Mouse (Mus musculus) left cerebral cortex, postnatal 36 days (tissue): ENCODE data around the gene Slc13a5. TPM values are rescaled to one million over a fixed set of nuclear protein-coding genes. Genes with fewer than 3 reads are reported as not detected.

Experiments
- DNase-seq, 2 experiments: peaks; one replicate each; pipeline ENCODE4 v3.0.0; 2021 to 2022; ENCODE audit warnings: low spot score in 2 of 2, mixed read lengths in 1 of 2
- intact Hi-C: fragments of 180-260 bp; cut with DNase I; formaldehyde crosslinking; loops from one replicate; pipeline ENCODE4 v1.15.1; 2025
- total RNA-seq, 2 experiments: library from RNA; stranded (reverse); gene quantifications; 2 replicates each; pipeline ENCODE4 v1.2.3; 2021

Gene Slc13a5
- 10 to 100 TPM; 14.2 to 21.9 TPM for total RNA-seq

GRCm38 (mm10) chr11:72266960-72267560 is at the start of gene Slc13a5:
Slc13a5 (minus strand) TSS chr11:72267222.
- intact Hi-C loops: loop anchor here (5.0 kb wide), 2 partner anchors 40 to 55 kb away; no protein-coding TSS in a partner anchor
- peak in 1 of 2 experiments; percentile 32 for DNase-seq

DNA sequence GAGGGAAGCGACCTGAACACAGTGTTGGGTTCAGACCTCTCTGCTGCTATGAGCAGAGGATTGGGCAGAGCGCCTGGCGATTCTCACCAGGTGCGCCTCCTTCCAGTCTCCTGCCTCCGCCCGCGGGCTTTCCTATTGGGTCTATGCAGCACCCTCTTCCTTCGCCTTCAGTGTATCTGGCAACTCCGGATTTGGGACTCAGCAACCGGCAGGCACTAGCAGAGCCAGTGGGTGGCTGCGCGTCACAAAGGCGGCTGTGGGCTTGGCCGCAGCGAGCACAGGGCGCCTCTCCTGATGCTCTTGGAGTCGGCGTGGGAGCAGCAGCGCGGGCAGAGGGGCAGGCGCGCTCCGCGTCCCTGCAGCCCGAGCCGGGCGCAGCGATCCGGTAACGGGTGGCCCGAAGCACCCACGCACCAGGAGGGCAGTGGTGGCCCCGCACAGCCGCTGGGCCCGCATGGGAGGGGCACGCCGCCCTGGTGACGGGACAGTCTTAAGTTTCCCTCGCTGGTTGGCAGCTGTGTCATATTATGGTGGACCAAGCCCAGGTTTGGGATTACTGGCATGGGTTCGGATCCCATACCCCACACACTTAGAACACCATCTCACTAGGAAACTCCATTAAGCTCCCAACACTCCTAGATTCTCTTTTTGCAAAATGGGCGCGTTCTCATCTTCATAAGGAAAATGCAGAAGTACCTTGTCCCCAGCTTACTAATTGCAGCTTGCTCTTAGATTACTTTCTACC is 47.3 kb upstream of the Slc13a5 start, which contains the start of gene Fbxo39:
TSS of gene Fbxo39 (plus strand) at position 294 of the 745 bp plus-strand sequence.
- DNase-seq: peak; percentile 47 to 76
- intact Hi-C loops: no loop called here

DNA sequence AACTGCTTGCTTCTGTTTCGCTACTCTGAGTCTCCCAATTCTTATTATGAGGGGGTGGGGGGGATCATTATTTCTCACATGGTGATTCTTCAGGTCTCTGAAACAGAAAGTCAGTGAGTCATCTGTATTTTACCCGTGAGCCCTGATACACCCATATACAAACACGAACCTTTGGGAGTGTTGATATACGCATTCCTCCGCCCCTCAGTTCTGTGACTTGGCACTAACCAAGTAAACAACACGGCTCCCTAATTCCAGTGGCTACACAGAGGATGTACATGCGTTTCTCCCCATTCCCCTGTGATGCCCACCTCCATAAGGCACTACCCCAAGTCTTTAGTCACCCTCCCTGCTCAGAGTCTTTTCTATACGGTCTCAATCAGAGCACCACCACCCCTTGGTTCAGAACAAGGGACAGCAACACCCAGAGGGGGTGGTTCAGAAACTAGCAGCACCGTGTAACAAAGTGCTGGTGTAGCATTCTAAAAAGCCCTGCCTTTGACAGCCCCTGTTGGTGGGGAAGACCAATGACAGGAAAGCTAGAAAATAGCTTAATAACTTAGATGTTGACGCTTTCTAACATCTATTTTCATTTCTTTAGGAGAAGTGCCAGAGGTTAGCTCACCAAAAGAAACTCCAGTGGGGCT is 44.5 kb upstream of the Slc13a5 start:
- intact Hi-C loops: no loop called here
- DNase-seq: no peak

GRCm38 (mm10) chr11:72310491-72310890 is 43.5 kb upstream of the Slc13a5 start:
- intact Hi-C loops: no loop called here
- DNase-seq: no peak

- no peak for DNase-seq
- intact Hi-C loops: no loop called here
Observed at GRCm38 (mm10) chr11:72308982-72309381, 42.0 kb upstream of the Slc13a5 start.

DNA sequence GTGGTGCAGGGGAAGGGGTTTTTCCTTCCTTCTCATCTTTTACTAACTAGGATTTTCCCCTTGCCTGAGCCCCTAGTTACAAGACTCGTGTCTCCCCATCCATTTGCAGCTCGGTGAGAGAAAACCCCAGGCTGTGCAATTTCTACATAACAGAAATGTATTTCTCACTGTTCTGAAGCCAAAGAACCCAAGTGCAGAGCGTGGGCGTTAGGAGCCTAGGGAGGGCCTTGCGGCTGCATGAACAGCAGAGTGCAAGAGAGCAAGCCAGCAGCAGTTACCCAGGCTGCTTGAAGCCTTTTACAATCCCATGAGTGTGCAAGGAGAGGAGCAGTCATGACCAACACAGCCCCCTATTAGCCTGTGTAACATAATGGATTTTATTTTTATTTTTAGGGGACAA is 40.4 kb upstream of the Slc13a5 start:
- DNase-seq: peak; percentile 30 to 36
- intact Hi-C loops: no loop called here

DNA sequence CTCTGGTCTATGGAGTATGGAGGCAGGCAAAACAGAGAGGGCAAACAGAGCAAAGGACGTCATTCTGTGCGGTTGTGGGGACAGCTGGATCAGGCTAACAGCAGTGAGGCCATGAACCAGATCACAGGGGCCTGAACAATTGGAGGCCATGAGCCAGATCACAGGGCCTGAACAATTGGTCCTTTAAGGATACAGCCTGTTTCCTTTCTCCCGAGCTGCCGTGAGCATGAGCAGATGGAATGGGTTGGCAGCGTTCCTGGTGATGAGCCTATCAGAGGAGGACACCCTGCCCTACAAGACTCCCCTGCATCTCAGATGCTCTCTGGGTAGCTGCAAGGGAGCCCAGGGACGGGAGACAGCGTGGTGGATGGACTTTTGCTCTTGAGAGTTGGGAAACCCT is 35.2 kb upstream of the Slc13a5 start:
- intact Hi-C loops: no loop called here
- DNase-seq: peak; percentile 49 to 64

- peak in 1 of 2 experiments; percentile 29 for DNase-seq
- intact Hi-C loops: no loop called here
Observed at GRCm38 (mm10) chr11:72301334-72301733, 34.3 kb upstream of the Slc13a5 start, which contains the start of gene Xaf1. Xaf1 (plus strand) TSS chr11:72301629.

DNA sequence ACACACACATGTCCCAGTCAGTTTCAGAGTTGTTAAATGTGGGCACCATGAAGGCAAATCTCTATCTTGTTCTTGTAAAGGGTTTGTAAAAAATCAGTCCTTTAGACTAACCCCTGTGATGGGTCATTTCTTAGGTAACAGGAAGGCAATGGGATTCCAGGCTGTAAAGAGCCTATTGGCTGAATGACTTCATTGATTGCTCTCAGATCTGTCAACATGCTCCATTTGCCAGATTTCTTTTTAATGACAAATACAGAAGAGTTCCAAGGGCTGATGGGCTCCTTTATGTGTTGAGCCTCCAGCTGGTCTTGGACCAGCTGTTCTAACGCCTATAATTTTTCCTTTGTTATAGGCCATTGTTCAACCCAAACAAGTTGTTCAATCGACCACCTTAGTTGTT is 26.1 kb upstream of the Slc13a5 start:
- no peak for DNase-seq
- intact Hi-C loops: no loop called here

DNA sequence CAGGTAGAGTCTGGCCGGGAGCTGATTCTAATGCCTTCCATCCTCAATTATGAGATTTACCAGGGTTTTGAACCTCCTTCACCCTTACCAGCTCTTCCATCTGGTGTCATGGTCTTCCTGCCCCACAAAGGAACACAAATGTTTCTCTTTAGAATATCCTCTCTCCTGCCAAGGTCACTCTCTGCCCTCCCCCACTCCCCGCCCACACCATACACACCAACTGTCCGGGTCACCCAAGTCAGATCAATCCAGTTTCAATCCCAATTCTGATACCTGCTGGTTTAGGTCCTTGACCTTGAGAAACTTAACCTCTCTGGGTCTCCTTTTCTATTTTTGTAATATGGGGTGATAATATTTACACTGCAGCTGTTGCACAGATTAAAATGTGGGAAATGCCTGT is 20.5 kb upstream of the Slc13a5 start:
- intact Hi-C loops: no loop called here
- no peak for DNase-seq

DNA sequence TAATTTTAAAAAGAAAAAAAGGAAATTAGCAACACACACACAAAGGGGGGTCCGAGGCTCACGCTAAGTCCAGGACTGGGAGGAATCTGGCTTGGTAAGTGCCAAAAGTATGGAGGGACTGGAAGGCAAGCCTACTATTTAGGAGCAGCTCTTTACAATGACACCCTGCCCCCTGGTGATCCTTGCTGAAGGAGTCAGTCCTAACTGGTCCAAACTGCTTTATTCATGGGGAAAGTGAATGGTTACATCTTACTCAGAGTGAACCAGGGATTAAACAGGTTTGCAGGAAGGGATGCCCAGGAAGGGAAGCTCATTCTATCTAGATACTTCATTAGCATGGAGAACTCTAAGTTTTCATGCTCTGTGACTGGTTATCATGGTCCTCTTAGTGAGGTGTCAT is 20.1 kb upstream of the Slc13a5 start:
- intact Hi-C loops: no loop called here
- no peak for DNase-seq

DNA sequence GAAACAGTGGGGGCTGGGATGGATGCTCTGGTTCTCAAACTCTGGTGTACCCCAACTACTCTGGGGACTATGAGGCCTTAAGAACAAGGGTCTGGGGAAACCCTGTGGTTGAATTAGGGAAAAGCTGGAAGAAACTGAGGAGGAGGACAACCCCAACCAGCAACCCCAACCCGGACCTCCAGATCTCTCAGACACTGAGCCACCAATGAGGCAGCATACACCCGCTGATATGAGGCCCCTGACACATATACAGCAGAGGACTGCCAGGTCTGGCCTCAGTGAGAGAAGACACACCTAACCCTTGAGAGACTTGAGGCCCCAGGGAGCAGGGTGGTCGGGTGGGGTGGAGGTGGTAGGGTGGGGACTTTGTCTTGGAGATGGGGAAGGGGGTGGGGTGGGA is 19.6 kb upstream of the Slc13a5 start:
- intact Hi-C loops: no loop called here
- no peak for DNase-seq

- intact Hi-C loops: no loop called here
- no peak for DNase-seq
Observed at GRCm38 (mm10) chr11:72285971-72286480, 19.0 kb upstream of the Slc13a5 start.

DNA sequence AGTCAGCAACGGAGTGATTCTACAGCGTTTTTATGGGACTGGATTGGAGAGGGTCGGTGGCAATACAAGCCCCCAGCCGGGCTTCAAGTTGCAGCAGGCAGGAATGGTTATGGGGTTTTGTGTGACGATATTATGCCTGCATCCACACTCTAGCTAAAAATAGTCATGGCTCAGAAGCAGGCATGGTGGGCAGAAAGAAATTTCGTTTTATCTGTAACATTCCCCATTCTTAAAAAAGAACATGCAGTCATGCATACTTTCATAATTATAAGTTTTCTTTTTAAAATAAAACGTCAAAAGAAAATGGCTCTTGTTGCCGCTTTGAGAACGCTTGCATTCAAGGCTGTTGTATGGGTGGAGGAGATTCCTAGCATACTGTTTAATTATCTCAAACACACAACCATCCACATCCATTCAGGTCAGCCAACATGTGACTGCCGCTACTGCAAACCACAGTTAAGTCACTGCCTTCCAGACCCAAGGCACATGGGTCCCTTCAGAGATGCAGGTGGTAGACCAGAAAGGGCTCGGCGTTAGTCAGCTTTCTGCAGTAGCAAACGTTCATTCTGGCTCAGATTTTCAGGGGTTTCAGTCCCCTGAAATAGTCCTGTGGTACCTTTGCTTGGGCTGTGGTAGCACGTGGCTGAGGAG is 17.6 kb upstream of the Slc13a5 start:
- intact Hi-C loops: no loop called here
- DNase-seq: peak; percentile 22 to 24

DNA sequence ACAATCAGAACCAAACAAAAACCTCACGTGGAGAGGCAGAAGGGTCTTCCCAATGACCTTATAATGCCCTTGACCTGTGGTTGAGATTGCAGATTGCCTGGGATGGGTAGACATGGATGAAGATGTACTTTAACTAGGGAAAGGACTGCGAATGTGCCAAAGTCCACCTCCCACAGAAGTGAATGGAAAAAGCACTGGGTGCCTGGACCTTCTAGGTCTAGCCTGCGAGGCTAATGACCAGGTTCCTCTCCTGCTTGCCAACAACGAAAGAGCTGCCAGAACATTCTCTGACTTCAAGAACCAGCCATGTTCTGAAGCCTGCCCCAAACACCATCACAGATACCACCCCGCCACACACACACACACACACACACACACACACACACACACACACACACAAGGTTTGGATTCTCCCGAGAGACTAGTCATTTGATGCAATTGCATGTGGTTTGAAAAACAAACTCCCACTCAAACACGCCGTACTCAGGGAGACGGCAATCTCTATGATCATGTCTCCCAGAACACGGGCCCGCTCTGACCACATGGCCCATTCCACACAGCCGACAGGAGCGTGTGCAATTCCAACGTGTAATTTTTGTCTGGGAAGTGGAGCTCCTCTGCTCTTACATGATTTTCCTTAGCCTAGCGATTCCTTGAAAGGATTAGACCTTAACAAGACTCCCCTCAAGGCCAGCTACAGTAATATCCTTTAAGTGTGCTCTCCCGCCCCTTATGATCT is 16.6 kb upstream of the Slc13a5 start:
- DNase-seq: no peak
- intact Hi-C loops: no loop called here

GRCm38 (mm10) chr11:72281852-72282400 is 14.9 kb upstream of the Slc13a5 start:
- no peak for DNase-seq
- intact Hi-C loops: no loop called here

DNA sequence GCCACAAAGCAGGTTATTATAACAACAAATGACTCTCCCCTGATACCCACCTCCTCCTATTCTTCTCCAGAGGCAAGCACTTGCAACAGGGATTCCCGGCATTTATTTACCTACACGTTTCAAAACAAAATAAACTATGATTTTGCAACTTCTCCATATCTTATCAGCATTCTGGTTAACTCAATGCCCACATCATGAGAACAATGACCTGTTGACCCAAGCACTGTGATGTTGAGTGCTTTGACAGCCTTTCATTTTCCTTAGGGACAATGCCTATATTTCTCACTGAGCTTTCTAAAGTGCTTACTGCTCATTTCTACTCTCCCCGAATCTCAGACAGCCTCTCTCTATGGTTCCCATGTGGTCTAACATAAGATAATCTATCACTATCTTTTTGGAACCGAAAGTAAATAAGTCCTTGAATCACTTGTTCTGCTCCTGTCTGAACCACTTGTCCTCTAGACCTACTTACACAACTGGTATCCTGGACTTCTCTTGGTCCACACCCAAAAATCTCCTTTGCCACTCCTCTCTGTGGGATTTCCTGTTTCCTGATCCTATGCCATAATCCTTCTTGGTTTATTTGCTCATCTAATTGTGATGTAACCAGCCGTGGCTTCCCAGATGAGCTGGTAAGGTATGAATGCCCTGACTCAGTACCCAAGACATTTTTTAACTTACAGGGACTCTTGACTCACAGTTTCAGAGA is 14.3 kb upstream of the Slc13a5 start:
- DNase-seq: no peak
- intact Hi-C loops: no loop called here

GRCm38 (mm10) chr11:72273341-72273740 is 6.3 kb upstream of the Slc13a5 start:
- no peak for DNase-seq
- intact Hi-C loops: no loop called here
